Mouse (Mus musculus) testis, postnatal 14 days (tissue): ENCODE results near the gene Rap1gap.

ENCODE experiments used
- DNase-seq: peaks from one replicate; pipeline ENCODE4 v3.0.0; 2021; ENCODE audit warnings: low spot score

Gene Rap1gap

GRCm38 (mm10) chr4:137661547-137661946 lies 3.0 kb upstream of the Rap1gap start:
- no peak for DNase-seq

DNA sequence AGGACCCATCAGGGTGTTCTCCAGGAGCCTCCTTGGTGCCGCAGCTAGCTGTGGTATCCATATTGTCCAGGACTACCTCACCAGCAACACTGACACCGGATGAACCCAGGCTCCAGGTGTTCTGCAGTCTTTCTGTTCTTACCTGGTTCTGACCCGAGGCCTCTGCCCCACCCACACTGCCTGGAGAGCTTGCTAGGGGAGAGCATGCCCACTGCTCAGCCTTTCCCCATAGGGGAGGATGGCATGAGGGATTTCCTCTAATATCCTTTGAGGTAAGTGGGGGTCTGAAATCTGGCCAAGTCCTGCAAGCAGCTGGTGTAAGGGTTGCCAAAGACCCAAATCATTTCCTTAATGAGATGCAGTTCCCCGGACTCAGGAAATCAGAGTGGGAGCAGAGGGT lies 1.0 kb upstream of the Rap1gap start:
- no peak for DNase-seq

DNA sequence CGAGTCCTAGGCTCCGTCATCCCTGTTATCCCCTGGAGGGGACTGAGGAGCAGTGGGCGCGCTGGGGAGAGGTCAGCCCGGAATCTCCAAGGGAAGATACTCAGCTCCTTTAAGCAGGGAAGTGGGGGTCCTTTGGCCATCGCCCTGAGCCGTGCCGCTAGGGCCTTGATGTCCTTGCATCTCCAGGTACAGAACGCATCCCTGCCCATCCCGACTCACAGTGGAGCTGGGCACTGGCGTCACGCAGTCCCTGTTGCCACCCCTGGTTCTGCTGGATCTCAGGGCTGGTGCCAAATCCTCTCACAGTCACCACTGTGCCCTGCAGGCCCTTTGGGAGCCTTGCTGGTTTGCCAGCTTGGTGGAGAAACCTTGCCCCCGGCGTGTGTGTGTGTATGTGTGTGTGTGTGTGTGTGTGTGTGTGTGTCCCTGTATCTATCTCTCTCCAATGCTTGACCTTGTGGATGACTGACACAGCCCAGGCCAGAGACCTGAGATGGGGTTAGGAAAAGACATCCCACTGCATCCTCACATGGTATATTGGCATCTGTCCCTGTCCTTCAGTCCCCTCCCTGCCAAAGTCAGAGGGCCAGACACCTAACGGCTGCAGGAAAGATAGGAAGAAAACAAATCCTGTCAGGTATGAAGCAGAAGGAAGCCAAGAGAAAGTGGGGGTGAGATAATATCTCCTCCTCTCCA lies 602 bp downstream of the Rap1gap start:
- DNase-seq, result no peak

GRCm38 (mm10) chr4:137665791-137666190 lies 1.3 kb downstream of the Rap1gap start:
- no peak for DNase-seq

GRCm38 (mm10) chr4:137666283-137666957 lies 1.9 kb downstream of the Rap1gap start:
- no peak for DNase-seq

DNA sequence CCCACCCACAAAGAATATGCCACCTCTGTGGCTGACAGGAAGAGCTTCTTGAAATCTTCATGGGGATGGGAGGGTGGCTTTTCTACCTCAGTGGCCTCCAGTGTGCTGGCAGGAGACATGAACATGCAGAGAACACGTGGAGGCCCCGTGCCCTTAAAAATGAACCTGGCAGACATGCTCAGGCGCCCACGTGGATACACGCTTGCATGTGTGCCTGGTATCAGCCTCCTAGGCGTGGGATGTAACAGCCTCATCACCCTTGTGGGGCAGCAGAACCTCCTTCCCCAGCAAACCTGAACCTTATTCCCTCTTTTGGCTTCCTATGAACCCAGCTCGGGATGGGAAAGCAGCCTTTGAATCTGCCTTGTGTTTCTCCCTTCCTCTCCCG lies 2.4 kb downstream of the Rap1gap start:
- no peak for DNase-seq

DNA sequence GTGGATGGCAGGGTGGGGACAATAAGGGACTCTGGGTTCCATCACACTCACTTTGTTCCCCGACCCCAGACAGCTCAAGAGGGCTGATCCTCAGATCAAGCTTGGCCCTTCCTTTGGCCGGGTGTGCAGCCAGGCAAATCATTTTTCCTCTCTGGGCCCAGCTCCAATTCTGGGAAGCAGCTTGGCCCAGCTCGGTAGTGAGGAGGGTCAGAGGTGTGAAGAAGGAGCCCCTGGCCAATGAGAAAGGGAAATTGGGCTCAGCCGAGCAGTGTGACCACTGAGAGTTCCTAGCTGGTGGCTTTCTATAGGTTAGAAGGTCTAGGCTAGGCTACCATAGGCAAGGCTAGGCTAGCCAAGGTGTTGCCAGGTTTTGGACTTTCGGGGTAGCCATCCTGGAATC lies 3.2 kb downstream of the Rap1gap start:
- no peak for DNase-seq

GRCm38 (mm10) chr4:137671711-137672500 lies 7.4 kb downstream of the Rap1gap start:
- DNase-seq, result no peak

DNA sequence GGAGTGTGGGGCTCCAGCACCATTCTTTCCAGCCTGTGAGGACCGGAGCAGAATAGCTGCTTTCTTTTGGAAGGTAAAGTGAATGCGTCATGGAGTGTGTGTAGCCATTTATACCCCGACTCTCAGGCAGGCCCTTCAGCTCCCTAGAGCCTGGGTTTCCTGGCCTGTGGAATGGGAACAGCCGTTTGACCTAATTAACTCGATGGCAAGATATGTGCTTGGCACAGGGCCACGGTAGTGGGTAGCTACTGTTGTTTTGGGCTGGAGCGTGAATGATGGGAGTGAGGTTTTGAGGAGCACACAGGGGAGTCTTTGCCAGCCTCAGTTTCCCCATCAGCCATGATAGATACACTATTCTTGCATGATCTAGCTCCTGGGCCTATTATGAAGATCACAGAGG lies 11.0 kb downstream of the Rap1gap start:
- no peak for DNase-seq

DNA sequence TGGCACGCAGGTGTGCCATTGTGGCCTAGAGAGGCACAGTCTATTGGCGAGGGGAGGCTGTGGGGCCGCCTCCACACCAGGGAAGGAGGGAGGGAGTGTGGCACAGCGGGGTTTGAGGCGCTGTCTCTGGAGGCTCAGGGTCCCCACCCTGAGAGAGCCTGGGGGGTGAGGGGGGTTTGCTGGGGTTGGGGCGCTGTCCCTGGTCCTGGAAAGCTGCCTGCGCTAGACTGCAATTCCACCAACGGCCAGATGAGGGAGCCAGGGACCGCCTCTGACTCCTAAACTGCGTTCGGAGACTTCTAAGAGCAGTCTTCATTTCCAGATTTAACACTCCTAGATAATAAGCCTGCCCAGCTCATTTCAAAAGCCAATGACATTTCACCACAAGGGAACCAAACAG lies 11.5 kb downstream of the Rap1gap start:
- peak; percentile 45 for DNase-seq

DNA sequence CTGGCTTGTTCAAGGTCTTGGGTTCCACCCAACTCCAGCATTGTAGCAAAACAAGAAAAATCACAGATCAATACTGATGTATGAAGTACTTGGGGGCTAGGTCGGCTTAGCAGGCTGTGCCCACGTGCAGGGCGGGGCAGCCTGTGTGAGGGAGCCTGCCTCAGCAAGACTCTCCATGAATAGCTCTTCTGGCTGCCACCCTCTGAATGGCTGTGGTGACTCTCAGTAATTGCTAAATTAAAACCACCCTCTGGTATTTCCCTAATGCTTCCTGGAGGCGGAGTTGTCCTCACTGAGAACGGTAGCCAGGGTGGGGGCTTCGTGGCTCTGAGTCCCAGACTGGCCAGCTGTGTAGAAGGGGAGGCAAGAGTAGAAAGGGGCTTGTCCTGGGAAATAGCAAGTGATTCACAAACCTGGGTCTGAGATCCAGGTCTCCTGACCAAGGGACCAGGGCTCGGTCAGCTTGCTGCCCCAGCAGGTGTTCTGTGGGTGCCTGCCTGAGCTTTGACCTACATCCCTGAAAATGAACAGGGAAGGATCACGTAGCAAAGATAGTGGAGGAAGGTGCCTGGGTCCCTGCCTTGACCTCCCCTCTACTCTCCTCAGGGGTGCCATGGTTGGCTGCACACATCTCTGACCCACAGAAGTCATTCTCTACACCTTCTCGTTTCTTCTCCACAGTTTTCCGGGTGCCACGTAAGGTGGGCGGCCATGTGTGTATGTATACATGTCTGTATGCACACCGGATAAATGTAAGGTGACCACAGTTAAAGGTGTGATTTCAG lies 12.4 kb downstream of the Rap1gap start:
- no peak for DNase-seq

- DNase-seq, result no peak
Observed at GRCm38 (mm10) chr4:137677906-137678305, 13.4 kb downstream of the Rap1gap start.

DNA sequence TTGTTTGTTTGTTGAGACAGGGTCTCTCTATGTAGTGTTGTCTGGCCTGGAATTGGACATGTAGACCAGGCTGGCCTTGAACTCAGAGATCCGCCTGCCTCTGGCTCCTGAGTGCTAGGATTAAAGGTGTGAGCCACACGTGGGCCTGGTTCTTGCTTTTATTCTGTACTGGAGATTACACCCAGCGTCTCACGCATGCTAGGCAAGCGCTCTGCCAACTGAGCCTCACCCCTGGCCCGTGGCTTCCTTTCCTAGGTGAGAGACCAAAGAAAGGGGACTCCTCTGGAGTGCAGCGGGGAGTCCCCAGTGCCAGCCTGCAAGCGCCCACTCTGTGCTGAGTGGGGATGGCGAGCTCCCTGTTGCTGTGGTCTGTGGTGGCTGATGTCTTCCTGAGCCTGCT lies 14.0 kb downstream of the Rap1gap start:
- no peak for DNase-seq

DNA sequence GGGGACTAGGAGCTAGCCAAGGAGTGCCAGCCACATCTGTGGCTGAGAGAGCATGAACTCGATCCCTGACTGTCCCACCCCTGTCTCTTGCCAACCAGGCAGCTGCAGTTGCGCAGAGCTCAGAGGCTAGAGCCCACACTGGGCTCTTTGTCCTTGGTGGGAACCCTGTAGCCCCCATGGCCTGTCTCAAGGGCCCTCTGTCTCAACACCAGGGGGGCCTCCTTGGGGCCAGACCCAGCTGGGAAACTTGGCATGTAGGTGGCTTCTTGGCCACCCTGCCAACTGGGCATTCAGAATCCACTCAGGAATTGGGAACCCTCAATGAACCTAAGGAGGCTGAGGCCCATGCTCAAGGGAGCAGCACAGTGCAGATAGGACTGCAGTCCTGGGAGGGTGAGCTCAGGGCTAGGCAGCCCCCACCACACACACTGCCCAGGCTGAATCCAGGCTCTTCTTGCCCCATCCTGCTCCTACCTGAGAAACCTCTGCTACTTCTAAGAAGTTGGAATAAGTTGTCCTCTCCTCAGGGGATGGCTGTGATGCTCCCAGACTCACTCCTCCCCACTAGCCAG lies 15.5 kb downstream of the Rap1gap start:
- no peak for DNase-seq

DNA sequence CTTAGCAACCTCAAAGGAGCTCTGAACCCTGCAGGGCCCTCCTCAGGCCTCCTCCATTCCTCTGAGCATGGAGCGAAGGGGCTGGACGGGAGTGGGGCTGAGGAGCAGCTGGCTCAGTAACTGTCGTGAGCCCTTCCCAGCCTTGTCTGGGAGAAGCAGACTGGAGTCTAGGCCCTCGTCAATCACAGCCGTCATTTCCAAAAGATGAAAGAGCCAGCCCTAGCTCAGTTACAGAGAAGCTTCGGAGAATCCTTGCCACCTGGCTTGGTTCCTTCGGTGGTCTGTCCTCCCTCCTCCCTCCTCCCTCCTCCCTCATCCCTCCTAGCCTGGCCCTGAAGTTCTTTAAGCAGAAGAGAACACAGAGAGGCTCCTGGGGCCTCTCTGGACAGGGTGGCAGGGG lies 16.2 kb downstream of the Rap1gap start:
- DNase-seq, result no peak

DNA sequence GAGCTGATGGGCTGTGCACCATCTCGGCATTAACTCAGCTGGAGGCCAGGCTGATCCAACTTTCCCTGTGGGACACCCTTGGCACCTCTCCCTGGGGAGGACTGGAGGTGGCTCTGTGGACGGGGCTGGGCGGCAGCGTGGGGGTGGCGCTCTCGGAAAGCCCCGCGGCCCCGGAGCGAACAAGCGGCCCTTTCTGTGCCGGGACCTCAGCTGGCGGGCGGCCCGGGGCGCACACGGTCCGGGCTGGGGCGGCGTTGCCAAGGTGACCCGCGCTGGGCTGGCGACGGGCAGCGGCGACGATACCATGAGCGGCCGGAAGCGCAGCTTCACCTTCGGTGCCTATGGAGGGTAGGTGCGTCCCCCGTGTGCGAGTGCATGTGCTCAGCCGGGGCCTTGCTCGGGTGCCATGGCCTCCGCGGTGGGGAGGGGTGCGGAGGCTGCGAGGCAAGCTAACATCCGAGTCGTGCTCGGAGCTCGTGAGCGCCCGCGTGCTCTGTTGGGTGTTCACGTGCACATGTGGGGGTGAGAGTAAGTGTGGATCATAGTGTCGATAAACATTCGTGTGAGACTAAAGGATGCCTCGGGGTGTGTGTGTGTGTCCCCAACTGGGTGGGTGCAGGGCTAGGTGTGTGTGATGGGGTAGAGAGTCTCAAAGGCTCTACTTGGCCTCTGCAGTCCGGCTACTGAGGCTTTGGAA lies 17.0 kb downstream of the Rap1gap start:
- no peak for DNase-seq

GRCm38 (mm10) chr4:137682961-137683453 lies 18.5 kb downstream of the Rap1gap start:
- no peak for DNase-seq

- no peak for DNase-seq
Observed at GRCm38 (mm10) chr4:137684830-137685343, 20.4 kb downstream of the Rap1gap start.

DNA sequence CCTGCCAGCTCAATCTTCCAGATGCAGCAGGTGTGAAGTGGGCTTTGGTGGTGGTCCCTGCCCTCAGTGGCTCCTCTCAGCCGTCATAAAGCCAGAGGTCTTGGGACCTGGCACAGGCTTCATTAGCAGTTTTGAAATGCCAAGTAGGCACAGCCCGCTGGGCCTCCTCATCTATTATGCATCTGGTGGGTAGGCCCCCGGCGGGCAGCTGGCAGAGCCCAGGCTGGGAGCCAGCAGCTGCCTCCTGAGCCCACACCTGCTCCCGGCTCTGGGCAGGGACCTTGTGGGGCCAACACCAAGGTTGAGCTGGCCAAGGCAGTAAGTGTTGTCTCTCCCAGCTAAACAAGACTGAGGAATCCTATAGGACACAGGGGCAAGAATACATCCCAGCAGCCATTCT lies 21.8 kb downstream of the Rap1gap start:
- DNase-seq, result no peak

- no peak for DNase-seq
Observed at GRCm38 (mm10) chr4:137687234-137687825, 22.8 kb downstream of the Rap1gap start.
